Mouse (Mus musculus): ENCODE data around the gene Raly. TPM values are rescaled to one million over a fixed set of nuclear protein-coding genes. Genes with fewer than 3 reads are reported as not detected.

The Raly gene
- total and polyA plus RNA-seq, 3 experiments, result 83.4 to 92.7 (median 89.8) TPM

- intact Hi-C loops (cut with DNase I), result no loop called here
- TF ChIP-seq EP300 (IDR thresholded peaks at IDR 0.05; ENCODE audit: insufficient read depth, low read depth, low read length) (no peak), CTCF (IDR thresholded peaks at IDR 0.05) (no peak), POLR2A (IDR thresholded peaks at IDR 0.05; ENCODE audit: insufficient read depth, low read depth, low read length) (no peak)
- H3K79me2 ChIP-seq (replicated peaks; ENCODE audit: control insufficient read depth, insufficient read depth, low read length), result no peaks in the 10 kb centered on the region
- no peaks in the 10 kb centered on the region for H3K4me1 ChIP-seq (ENCODE audit: control insufficient read depth, insufficient read depth, low read length)
- peaks cover 20% of the 10 kb centered on the region for H3K36me3 ChIP-seq (ENCODE audit: control insufficient read depth, insufficient read depth, low read length)
- H3K4me3 ChIP-seq, result no peak overlapping the region
- no peak overlapping the region for H3K27ac ChIP-seq
- no peak for DNase-seq
- WGBS, result 93% methylated on average over 1 of the region's 1 CpGs
- H3K9ac ChIP-seq (ENCODE audit: low read depth, low read length), result no peak overlapping the region
- no peaks in the 10 kb centered on the region for H3K27me3 ChIP-seq (ENCODE audit: control insufficient read depth, insufficient read depth, low read length)
Observed at GRCm38 (mm10) chr2:154868106-154868505, 77.2 kb downstream of the Raly start.

GRCm38 (mm10) chr2:154869954-154870641 is 79.2 kb downstream of the Raly start:
- peaks cover 22% of the 10 kb centered on the region for H3K36me3 ChIP-seq (ENCODE audit: control insufficient read depth, insufficient read depth, low read length)
- H3K9ac ChIP-seq (ENCODE audit: low read depth, low read length), result no peak overlapping the region
- H3K79me2 ChIP-seq (replicated peaks; ENCODE audit: control insufficient read depth, insufficient read depth, low read length), result no peaks in the 10 kb centered on the region
- no peaks in the 10 kb centered on the region for H3K4me1 ChIP-seq (ENCODE audit: control insufficient read depth, insufficient read depth, low read length)
- no peaks in the 10 kb centered on the region for H3K27me3 ChIP-seq (ENCODE audit: control insufficient read depth, insufficient read depth, low read length)
- intact Hi-C loops (cut with DNase I), result no loop called here
- H3K27ac ChIP-seq, result no peak overlapping the region
- TF ChIP-seq CTCF (IDR thresholded peaks at IDR 0.05), result no peak
- no peak for TF ChIP-seq POLR2A (IDR thresholded peaks at IDR 0.05; ENCODE audit: insufficient read depth, low read depth, low read length)
- TF ChIP-seq EP300 (IDR thresholded peaks at IDR 0.05; ENCODE audit: insufficient read depth, low read depth, low read length), result no peak
- no peak for DNase-seq
- H3K4me3 ChIP-seq, result no peak overlapping the region

GRCm38 (mm10) chr2:154876621-154877020 is 85.7 kb downstream of the Raly start:
- Histone ChIP-seq H3K36me3 (ENCODE audit: control insufficient read depth, insufficient read depth, low read length) (peaks cover 16% of the 10 kb centered on the region), H3K9ac (ENCODE audit: low read depth, low read length) (no peak overlapping the region), H3K27me3 (ENCODE audit: control insufficient read depth, insufficient read depth, low read length) (no peaks in the 10 kb centered on the region), H3K27ac (no peak overlapping the region), H3K4me1 (ENCODE audit: control insufficient read depth, insufficient read depth, low read length) (no peaks in the 10 kb centered on the region), H3K79me2 (replicated peaks; ENCODE audit: control insufficient read depth, insufficient read depth, low read length) (no peaks in the 10 kb centered on the region), H3K4me3 (no peak overlapping the region)
- intact Hi-C loops (cut with DNase I), result no loop called here
- 81% methylated on average over 2 of the region's 2 CpGs for WGBS
- no peak for DNase-seq
- TF ChIP-seq EP300 (IDR thresholded peaks at IDR 0.05; ENCODE audit: insufficient read depth, low read depth, low read length) (no peak), POLR2A (IDR thresholded peaks at IDR 0.05; ENCODE audit: insufficient read depth, low read depth, low read length) (no peak), CTCF (IDR thresholded peaks at IDR 0.05) (no peak)

GRCm38 (mm10) chr2:154891585-154891984 is 100.7 kb downstream of the Raly start:
- peak overlapping the region; percentile 87 for H3K4me3 ChIP-seq
- TF ChIP-seq POLR2A (IDR thresholded peaks at IDR 0.05; ENCODE audit: insufficient read depth, low read depth, low read length), result no peak
- H3K9ac ChIP-seq (ENCODE audit: low read depth, low read length), result peak overlapping the region; percentile 40; the same call in 1 of the 2 replicates
- H3K27ac ChIP-seq, result peak overlapping the region; percentile 93
- H3K36me3 ChIP-seq (ENCODE audit: control insufficient read depth, insufficient read depth, low read length), result peaks cover 13% of the 10 kb centered on the region
- 8% methylated on average over 2 of the region's 2 CpGs for WGBS
- no peaks in the 10 kb centered on the region for H3K27me3 ChIP-seq (ENCODE audit: control insufficient read depth, insufficient read depth, low read length)
- no peaks in the 10 kb centered on the region for H3K79me2 ChIP-seq (replicated peaks; ENCODE audit: control insufficient read depth, insufficient read depth, low read length)
- intact Hi-C loops (cut with DNase I), result loop anchor here (5.0 to 10.0 kb wide), 2 partner anchors 99 to 183 kb away; partner anchors contain the start of genes Ahcy, Raly and a
- no peak for DNase-seq
- H3K4me1 ChIP-seq (ENCODE audit: control insufficient read depth, insufficient read depth, low read length), result peaks cover 5% of the 10 kb centered on the region

GRCm38 (mm10) chr2:154892201-154893044 is 101.5 kb downstream of the Raly start, which contains the start of gene Eif2s2:
Gene Eif2s2 (minus strand): TSS chr2:154892935.
- no peaks in the 10 kb centered on the region for H3K79me2 ChIP-seq (replicated peaks; ENCODE audit: control insufficient read depth, insufficient read depth, low read length)
- peaks cover 13% of the 10 kb centered on the region for H3K36me3 ChIP-seq (ENCODE audit: control insufficient read depth, insufficient read depth, low read length)
- H3K4me1 ChIP-seq (ENCODE audit: control insufficient read depth, insufficient read depth, low read length), result peaks cover 5% of the 10 kb centered on the region
- peak within 1 kb of the TSS; percentile 93 for H3K27ac ChIP-seq
- DNase-seq, result peak; percentile 95 to 98
- H3K27me3 ChIP-seq (ENCODE audit: control insufficient read depth, insufficient read depth, low read length), result no peaks in the 10 kb centered on the region
- under 1% methylated on average over 75 of the region's 75 CpGs for WGBS
- H3K4me3 ChIP-seq, result peak within 1 kb of the TSS; percentile 87
- intact Hi-C loops (cut with DNase I), result loop anchor here (2.0 to 10.0 kb wide), 3 partner anchors 100 to 236 kb away; partner anchors contain the start of genes Ahcy, Raly and a
- H3K9ac ChIP-seq (ENCODE audit: low read depth, low read length), result peak within 1 kb of the TSS; percentile 81
- TF ChIP-seq CTCF (IDR thresholded peaks at IDR 0.05), result 0 out of 2 replicates have a peak, but pooled peaks have one; percentile 6
- TF ChIP-seq POLR2A (IDR thresholded peaks at IDR 0.05; ENCODE audit: insufficient read depth, low read depth, low read length), result peak; percentile 79
- 0 out of 2 replicates have a peak, but pooled peaks have one; percentile 36 for TF ChIP-seq EP300 (IDR thresholded peaks at IDR 0.05; ENCODE audit: insufficient read depth, low read depth, low read length)

Measured in heart, adult 2 months (tissue).